Mouse (Mus musculus) embryo, embryonic 10 days (tissue): ENCODE results near the gene Pcp4.
A peak's percentile ranks its signal among the peaks of the same experiment; 100 is the strongest.
"Not testable (repeated sequence)": the region's sequence is repeated elsewhere in the genome, so short reads cannot be mapped to it uniquely, and the experiment has no call there.

Experiments used
- DNase-seq: peaks from one replicate; pipeline ENCODE4 v3.0.0-alpha.2; 2015; ENCODE audit warnings: low spot score

Pcp4 gene

DNA sequence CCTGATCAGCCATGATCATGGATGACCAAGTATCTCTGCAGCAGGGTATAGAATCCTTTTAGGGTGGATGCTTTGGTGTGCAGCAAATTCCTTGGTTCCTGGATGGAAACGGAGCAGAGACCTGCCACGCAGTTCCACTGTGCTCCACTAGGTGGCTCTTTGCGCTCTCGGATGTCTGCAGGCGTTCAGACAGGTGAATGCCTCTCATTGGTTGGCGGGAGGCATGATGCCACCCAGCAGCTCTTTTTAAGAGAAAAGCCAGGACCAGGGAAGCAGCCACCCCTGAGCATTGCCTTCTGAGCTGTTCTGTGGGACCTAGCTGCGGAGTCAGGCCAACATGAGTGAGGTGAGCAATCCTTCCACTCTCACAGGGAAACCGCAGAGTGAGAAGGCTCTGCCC, at the start of gene Pcp4:
Gene Pcp4 (plus strand): TSS at position 162 of the 400 bp plus-strand sequence.
- peak; percentile 88 for DNase-seq

DNA sequence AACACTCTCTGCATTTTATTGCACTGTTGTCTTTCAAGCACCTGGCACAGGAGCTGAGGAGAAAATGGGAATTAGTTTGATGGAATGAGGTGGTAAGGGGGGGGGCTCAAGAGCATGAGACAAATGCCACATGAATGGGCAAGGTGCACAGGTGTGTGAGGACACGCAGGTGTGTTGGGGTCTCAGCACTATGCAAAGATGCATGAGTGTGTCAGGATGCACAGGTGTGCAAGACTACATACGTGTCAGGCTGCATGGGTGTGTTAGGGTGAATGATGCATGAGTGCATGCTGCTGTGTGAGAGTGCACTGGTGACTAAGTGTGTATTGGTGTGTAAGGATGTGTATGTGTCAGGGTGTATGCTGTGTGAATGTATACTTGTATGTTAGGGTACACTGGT, 42.4 kb upstream of the Pcp4 start:
- DNase-seq = no peak

DNA sequence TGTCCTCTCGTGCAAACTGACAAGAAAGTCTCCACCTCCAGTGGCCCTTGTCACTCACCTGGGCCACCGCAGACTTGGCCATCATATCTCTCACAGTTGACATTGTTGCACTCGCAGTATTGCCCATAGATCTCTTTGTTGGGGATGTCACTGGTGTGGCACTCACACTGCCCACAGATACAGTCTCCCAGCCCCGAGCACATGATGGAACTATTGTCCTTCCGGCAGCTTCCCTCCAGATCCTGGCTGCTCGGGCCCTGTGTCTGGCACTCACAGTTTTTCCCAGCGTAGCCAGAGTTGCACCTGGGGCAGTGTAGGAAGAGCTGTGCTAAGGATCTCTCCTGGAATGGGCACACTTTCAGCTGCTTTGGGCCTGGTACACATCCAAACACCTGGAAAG, 40.7 kb upstream of the Pcp4 start:
- no peak for DNase-seq

DNA sequence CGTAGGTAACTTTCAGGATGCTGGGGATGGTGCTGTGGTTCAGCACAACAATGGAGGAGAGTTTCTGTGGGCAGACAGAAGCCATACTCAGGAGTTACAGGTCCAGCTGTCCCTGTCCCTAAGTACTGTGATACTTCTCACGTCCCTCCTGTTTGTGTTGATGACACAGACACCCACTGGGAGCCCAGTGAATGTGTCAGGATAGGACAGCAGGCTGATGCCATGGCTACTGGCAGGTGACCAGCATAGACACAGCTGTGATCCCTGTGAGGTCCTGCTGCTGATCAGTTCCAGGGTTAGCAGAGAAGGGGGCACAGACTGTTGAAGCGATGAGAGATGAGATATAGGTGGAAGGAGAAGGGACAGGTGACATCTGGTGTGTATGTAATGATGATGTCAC, 38.4 kb upstream of the Pcp4 start:
- no peak for DNase-seq

DNA sequence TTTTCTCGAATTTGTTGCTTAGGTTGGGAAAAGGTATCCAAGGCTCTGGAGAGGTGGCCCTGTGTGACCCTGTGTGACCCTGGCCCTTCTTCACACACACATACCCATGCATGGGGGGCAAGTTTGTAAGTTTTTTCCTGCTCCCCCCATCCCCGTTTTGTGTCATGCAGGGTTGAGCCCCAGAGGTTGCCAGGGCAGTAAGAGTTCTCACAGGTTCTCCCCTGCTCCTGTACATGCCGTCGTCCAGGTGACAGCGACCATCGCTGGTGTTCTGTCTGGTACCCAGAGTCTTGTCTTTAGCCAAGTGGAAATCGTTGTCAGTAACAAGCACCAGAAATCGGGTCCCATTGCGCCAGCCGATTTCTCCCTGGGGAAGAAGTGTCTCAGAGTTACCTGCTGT, 34.1 kb upstream of the Pcp4 start:
- DNase-seq = no peak

DNA sequence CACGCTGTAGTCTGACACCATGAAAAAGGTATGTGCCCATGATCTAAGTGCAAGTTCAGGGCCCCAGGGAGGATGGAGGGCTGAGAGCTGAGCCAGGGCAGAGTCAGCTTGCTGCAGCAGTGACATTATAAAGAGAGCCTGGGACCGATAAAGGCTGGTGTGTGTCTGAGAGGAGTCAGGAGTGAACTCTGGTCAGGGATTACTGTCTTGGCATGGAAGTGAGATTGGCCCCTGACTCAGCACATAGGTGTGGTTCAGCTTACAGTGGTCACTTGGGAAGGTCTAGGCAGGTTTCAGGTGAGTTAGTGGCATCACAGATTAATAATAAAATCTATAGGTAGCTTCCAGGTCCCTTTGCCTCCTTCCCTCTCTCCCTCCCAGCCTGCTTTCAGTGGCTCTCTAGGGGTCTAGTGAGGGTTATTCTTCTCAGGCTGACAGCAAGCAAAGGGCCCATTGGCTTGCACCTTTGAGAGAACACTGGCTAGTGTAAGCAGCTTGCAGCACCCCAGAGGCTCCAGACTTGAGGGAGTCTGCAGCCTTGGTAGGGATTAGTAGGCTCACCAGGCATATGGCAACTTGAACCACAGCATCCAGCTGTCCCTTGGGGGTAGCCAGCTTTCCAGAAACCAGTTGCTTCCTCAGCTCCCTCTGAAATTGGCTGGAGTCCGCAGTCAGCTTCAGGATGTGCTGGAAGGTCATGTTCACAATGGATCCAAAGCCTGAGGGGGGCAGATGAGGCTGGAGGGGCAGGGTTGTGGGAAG, 33.2 kb upstream of the Pcp4 start:
- no peak for DNase-seq

DNA sequence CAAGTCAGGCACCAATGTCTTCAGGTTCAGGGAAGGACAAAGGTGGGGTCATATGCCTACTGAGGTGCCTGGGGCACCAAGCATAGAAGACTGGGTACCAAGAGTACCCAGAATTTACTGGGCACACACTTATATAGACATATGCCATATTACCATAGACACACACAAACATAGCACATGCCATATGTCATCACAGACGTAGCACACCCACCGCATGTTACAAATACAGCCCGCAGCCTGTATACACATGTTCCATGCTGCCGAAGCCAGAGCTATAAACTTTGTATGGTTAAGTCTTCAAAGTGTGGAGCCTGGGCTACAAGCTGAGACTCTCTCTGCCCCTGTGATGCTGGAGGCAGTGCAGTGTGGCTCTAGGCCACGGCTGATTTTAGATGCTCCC, 28.5 kb upstream of the Pcp4 start:
- no peak for DNase-seq

DNA sequence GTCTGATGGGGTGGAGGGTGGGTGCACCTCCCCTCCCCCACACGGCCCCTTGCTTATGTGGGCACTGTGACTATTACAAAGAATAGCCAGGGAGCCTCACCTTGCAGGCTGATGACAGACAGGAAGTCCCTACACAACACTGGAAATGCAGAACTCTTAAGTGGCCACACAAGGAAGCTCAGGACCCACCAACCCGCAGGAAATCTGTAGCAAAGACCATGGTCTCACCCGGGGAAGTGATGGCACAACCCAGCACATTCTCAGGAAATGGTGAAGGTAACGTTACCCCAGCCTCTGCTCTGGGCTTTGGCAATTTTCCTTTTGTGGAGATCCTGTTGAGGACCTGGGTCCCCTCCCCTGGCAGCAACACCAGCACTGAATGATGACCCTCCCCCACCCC, 27.7 kb upstream of the Pcp4 start:
- DNase-seq = no peak

DNA sequence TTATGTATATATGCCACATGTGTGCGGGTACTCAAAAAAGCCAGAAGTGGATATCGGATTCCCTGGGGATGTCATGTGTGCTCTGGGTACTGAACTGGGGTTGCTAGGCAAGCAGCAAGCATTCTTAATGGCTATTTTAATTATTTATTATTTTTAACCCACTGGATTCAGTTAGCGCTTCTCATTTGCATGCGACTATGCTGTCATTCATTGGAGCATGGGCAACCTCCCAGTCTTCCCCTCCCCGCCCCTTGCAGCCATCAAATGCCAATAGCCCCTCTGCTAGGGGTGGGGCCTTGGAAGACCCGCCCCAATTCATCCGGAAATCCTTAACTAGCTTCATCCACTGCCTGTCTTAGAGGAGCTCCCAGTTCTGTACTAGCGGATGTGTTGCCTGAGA, 26.5 kb upstream of the Pcp4 start:
- DNase-seq = no peak

DNA sequence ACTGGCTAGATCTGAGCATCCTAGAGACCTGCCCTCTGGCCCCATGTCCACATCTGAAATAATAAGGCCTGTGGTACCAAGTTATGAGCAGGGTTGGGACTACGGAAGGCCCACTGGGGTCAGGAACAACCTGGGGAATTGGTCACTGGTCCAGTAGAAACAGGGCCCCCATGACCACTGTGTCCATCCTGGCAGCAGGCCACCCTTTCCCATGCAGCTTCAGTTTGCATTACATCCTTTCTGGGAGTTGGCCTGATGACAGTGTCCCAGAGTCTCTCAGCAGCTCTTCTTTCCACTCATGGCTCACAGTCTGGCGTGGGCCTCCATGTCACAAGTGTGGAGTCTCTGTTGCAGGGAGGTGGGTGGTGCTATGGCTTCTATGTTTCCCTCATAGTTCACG, 25.6 kb upstream of the Pcp4 start:
- DNase-seq = no peak

DNA sequence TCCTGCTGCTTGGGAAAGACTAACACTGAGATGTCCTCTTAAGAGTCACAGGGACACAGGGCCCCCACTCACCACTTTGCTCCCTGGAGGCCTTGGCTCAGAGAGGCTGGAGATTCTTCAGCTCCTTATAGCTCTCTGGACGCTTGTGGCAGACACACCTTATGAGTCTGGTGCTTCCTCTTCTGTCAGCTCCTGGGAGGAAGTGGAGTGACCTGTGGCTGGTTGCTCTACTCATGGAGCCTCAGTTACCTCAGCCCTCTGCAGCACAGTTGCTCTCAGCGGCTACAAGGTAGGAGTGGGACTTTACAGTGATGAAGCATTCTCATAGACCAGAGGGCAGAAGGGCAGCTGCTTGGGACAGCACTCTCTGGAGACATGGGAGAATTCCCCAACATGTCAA, 23.9 kb upstream of the Pcp4 start, which contains the start of gene Itgb2l:
Gene Itgb2l (minus strand): TSS at position 152 of the 400 bp plus-strand sequence.
- no peak for DNase-seq

DNA sequence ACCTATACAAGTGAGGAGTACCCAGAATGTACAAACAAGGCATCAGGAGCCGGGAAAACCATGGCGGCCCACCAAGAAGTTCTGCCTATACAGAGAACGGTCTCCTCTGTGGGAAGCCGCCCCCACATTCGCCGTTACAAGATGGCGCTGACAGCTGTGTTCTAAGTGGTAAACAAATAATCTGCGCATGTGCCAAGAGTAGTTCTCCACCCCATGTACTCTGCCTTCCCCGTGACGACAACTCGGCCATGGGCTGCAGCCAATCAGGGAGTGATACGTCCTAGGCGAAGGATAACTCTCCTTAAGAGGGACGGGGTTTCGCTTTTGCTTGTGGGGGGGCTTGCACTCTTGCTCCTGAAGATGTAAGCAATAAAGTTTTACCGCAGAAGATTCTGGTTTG, 16.5 kb upstream of the Pcp4 start:
- DNase-seq = not testable (repeated sequence)

DNA sequence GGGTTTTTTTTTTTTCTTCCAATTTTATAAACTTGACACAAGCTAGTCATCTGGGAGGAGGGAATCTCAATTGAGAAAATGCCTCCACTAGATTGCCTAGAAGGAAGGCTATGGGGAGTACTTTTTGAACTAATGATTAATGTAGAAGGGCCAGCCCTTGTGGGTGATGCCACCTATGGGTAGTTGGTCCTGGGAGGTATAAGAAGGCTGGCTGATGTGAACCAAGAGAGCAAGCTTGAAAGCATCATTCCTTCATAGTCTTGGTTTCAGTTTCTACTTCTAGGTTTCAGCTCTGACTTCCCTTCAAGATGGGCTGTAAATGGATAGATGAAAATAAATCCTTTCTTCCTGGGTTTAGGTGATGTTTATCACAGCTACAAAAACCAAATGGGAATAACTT, 13.3 kb upstream of the Pcp4 start:
- no peak for DNase-seq

DNA sequence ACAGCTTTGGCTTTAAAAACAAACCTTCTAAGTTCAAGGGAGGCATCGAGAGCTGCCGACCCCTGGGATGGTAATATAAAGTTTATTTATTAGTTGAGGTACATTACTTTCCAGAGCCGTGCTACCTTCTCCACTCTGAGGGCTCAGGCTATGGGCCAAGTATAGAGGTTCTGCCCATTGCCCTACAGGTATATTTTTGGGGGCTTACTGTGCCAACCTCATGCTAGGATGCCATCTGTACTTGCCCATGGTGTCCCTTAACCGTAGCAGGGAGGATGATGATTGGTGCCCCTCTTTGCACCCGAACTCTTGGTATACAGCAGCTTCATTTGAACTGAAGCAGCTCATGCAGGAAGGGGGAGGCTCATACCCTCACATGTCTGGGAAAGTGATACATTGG, 9.8 kb upstream of the Pcp4 start:
- DNase-seq = no peak

DNA sequence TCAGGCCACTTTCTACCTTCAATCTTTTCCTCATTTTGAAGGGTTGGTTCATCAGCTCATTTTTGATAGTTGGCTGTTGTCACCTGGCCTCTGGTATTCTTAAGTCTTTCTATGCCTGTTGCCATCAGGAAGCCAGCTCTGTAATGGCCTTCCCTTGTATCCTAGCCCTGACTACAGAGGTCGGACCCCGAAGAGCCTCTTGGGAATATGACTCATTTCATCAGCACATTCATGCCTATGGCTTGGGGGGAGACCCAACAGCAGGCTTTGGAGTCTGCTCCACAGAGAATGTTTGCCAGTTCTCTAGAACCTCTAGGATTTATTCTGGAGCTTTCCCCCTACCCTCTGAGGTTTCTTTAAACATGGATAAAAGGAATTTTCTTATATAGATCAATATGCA, 8.1 kb upstream of the Pcp4 start:
- DNase-seq = no peak

DNA sequence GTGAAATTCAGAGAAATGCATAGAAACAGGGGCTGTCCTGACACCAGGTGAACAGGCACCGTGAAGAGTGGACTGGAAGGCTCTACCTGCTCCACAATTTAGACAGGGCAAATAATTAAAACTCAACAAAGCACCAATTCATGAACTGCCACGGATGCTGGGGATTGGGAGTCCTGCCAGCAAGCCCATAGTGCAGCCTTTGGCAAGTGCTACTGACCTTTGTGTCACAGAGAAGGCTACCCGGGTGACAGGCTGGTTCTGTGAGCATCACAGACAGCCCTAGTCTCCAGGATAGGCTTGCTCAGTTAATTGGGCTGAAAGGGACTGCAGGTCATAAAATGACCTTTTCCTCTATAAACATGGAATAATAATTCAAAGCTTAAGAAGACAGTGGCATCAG, 6.6 kb upstream of the Pcp4 start:
- no peak for DNase-seq

DNA sequence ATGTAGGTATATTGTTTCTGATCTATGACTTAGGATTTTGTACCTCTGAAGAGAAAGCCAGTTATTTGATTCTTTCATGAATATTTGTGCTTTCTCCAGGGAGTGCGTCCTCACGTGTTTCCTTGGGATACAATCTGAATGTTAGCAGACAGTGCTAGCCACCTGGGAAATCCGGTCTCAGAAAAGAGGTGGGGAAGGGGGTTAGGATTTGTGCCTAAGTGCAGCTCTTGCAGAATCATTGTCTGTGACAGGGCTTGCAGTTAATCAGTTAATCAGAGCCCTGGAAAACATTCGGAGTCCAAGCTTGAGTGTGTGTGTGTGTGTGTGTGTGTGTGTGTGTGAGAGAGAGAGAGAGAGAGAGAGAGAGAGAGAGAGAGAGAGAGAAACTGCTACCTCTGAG, 605 bp downstream of the Pcp4 start:
- no peak for DNase-seq

DNA sequence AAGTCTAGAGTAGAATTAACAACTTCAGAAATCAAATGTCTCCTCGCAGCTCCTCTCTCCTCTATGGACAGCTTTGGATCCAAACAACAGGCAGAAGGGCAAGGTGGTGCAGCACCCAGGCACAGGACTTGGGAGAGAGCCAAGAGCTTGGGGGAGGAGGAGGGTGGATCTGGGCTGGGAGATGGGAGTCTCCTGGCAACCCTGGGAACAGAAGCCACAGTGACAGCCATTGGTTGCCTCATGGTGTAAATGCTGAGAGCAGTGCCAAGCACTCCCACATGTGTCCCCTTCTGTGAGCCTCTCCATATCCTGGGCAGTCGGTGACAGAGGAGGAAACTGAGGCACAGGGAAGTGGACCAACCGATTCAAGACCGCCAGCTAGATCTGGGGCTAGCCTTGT, 1.3 kb downstream of the Pcp4 start:
- no peak for DNase-seq

DNA sequence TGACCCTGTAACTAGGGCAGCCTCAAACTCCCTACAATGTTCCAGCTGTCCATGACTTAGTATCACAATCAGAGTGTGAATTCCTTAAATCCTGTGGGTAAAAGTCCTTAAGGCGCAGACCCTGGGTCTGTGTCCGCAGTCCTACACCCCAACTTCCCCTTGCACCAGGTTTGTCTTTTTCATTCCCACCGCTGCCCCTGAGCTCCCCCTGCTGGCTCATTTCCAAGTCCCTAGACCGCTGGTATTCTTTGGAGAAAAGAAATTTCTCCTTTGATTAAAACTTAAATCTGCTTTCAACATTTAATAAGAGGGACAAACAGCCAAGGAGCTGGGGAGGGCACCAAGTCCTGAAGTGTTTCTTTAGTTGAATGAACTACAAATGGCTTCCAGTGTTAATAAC, 2.2 kb downstream of the Pcp4 start:
- peak; percentile 36 for DNase-seq

DNA sequence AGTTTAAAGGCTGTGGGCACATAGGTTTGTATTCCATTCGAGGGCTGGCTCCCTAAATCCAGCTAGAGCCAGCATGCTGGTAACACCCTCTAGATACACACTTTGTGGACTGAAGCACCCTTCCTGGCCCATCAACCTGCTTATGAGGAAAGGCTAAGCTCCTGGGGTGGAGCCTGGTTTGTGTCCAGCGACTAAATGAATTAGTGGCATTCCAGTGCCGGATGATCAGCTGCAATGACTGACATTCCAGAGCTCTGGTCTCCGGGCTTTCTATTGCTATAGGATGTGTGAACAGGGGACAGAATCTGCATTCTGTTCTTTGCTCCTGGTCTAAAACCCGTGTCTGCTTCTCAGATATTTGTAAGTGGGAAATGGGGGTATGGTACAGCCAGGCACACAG, 5.0 kb downstream of the Pcp4 start:
- peak; percentile 44 for DNase-seq

DNA sequence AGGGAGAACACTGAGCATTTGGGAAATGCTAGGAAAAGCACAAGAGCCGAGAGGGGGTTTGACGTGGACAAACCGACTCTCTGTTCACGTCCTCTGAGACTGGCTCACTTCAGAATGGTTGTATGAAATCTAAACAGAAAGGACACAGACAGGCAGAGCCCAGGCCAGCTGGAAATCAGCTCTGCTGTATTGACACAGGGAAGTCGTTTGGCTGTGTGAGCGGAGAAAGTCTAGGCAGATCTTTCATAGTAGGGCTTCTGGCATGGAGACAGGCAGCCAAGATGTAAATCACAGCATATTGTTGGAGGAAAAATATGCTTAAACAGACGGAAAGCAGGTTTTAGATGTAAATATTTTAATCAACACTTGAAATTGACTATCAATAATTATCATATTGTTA, 5.4 kb downstream of the Pcp4 start:
- DNase-seq = no peak

DNA sequence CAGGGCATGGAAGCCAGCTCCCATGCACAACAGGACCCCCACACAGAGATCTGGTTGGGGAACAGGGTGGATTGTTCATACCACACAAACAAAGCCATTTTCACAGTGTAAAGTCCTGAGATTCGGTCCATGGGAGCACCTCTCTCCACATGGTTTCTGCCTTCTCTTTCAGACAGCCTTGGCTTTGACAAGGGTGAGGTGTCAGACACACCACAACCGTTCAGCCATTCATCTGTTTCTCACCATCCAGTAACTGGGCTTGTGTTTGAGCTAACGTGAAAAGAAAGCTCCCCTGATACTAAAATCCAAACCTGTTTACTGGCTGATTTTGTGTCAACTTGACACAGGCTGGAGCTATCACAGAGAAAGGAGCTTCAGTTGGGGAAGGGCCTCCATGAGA, 6.8 kb downstream of the Pcp4 start:
- DNase-seq = no peak

DNA sequence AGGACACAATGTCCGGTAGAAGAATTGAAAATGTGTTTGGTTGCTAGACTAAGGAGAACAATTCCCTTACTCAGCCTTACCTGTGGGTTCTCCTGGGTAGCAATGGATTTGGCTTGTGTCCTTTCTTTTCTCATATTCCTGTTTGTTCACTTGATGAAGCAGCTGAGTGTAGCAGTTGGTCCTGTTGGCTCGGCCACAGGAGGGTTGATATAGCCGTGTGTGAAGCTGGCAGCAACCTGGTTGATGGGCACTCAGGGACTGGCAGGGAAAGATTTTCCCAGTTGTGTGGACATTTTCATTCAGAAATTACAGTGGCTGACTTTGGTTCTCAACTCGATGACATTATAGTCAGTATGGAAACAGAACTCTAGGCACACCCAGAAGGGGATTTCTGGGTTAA, 14.4 kb downstream of the Pcp4 start:
- DNase-seq = no peak

DNA sequence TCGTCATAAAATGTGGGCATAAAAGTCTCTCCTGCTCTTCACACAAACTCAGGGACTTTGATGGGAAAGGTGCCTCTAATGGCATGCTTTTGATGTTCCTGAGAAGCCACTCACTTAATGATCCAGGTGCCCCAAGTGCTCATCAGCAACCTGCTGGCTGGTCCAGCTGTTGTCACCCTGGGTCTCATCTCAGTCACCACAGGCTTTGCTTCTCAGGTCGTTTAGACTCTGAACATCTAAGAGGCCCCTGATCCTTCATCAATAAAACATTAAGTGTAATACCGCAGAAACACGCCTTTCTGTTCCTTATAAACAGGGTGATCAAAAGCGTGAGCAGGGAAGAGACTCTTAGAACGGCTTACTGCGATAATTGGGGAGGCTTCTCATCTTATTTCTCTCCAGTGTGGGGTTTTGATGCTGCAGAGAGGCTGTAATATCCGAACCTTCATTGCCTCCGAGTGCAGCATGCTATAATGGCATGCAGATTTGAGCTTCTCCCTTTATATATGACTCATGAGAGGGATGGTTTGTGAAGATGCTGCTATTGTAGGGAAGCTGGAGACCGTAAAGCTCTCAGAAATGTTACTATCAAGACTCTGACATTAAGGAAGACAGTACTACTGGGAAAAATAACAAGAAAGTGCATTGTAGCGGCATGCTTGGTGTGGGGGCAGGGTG, 19.7 kb downstream of the Pcp4 start:
- no peak for DNase-seq
